Mouse (Mus musculus) hindbrain, embryonic 13.5 days (tissue): Measurements from ENCODE around the gene Ccdc3. TPM values are rescaled to one million over a fixed set of nuclear protein-coding genes. Genes with fewer than 3 reads are reported as not detected.
A peak's percentile ranks its signal among the peaks of the same experiment; 100 is the strongest.

Source experiments
- ATAC-seq: fragments of 200-750 bp; cut with Nextera tagmentation; 2 replicates; pipeline ENCODE4 v1.8.0; 2017; ENCODE audit warnings: moderate TSS enrichment; ENCODE audit not compliant: low FRiP score
- H3K27ac ChIP-seq: fragments of 300-500 bp; sonication (generic); 2 replicates; pipeline ENCODE4 v1.5.1; 2015; ENCODE audit warnings: inconsistent platforms, mild to moderate bottlenecking, moderate library complexity
- H3K27me3 ChIP-seq: fragments of 300-500 bp; sonication (generic); 2 replicates; pipeline ENCODE4 v1.6.1; 2015; ENCODE audit warnings: mild to moderate bottlenecking, inconsistent platforms
- H3K36me3 ChIP-seq: fragments of 300-500 bp; sonication (generic); 2 replicates; pipeline ENCODE4 v1.6.1; 2015; ENCODE audit warnings: mild to moderate bottlenecking, inconsistent platforms
- H3K4me1 ChIP-seq: fragments of 300-500 bp; sonication (generic); replicated peaks from 2 replicates; pipeline ENCODE4 v1.6.1; 2015; ENCODE audit warnings: inconsistent platforms
- H3K4me2 ChIP-seq: fragments of 300-500 bp; sonication (generic); 2 replicates; pipeline ENCODE4 v1.6.1; 2015; ENCODE audit warnings: inconsistent platforms, mild to moderate bottlenecking, moderate library complexity
- H3K4me3 ChIP-seq: fragments of 300-500 bp; sonication (generic); 2 replicates; pipeline ENCODE4 v1.5.1; 2015; ENCODE audit warnings: mild to moderate bottlenecking, inconsistent platforms
- H3K9ac ChIP-seq: fragments of 300-500 bp; sonication (generic); 2 replicates; pipeline ENCODE4 v1.6.1; 2015; ENCODE audit warnings: mild to moderate bottlenecking, inconsistent platforms
- H3K9me3 ChIP-seq: fragments of 300-500 bp; sonication (generic); 2 replicates; pipeline ENCODE4 v1.6.1; 2016; ENCODE audit warnings: inconsistent platforms
- WGBS: fragments of 180-500 bp; shearing (Covaris S2); methylation state at CpG from one replicate; pipeline ENCODE4 v1.1.7; 2015; 5-methylcytosine and 5-hydroxymethylcytosine counted together
- polyA plus RNA-seq: library from polyadenylated mRNA; unstranded; fragments of >200 nt; fragmentation: Nextera tagmentation; extraction: Ambion mirVana; gene quantifications from 2 replicates; pipeline ENCODE4 v1.2.1, GENCODE M21; 2015

The Ccdc3 gene
- polyA plus RNA-seq, 1 experiment from 2014 or later, result 11.3 TPM

DNA sequence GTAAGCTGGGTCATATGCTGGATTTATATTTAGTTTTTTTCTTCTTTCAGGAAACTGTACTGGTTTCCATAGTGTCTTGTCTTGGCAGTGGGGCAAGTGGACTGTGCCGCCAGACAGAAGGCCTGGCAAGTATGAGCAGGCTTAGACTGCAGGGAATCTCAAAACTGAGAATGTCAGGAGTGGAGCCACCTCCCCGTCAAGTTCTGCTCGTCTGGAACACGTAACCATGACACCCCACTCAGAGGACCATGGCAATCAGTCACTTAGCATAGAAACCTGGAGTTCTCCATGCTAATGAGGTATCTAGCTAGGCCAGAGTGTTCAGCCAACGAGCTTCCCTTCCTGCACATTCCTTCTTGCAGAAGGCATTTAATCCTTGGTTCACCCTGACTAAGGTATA lies 10.2 kb upstream of the Ccdc3 start:
- no peak for ATAC-seq
- Histone ChIP-seq H3K4me1 (peaks cover 13% of the 10 kb centered on the region; the same call in 1 of the 2 replicates), H3K9ac (no peak overlapping the region), H3K27ac (no peak overlapping the region), H3K4me3 (no peak overlapping the region), H3K27me3 (no peaks in the 10 kb centered on the region), H3K9me3 (no peaks in the 10 kb centered on the region), H3K36me3 (no peaks in the 10 kb centered on the region), H3K4me2 (no peak overlapping the region)
- WGBS, result 73% methylated on average over 5 of the region's 5 CpGs

DNA sequence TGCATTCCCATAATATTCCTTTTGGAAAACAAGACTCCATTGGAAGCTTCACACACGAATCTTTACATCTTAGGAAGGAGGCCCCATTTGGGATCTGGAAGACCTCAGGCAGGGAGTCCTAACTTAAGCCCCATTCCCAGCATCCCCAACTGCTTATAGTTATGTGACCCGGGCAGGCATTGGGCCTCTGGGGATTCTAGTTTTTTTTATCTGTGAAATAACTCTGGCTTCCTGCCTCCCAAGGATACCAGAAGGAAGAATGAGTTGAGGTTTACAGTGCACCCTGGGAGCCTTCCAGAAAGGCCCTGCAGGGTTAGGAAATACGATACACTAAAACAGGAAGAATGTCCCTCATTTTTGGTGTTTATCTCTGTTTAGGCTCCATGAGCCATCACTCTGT lies 8.5 kb upstream of the Ccdc3 start:
- H3K4me1 ChIP-seq, result peaks cover 13% of the 10 kb centered on the region; the same call in 1 of the 2 replicates
- ATAC-seq, result no peak
- H3K27ac ChIP-seq, result no peak overlapping the region
- WGBS, result 59% methylated on average over 3 of the region's 3 CpGs
- H3K9ac ChIP-seq, result no peak overlapping the region
- no peaks in the 10 kb centered on the region for H3K9me3 ChIP-seq
- no peak overlapping the region for H3K4me2 ChIP-seq
- no peak overlapping the region for H3K4me3 ChIP-seq
- H3K27me3 ChIP-seq, result no peaks in the 10 kb centered on the region
- H3K36me3 ChIP-seq, result no peaks in the 10 kb centered on the region

DNA sequence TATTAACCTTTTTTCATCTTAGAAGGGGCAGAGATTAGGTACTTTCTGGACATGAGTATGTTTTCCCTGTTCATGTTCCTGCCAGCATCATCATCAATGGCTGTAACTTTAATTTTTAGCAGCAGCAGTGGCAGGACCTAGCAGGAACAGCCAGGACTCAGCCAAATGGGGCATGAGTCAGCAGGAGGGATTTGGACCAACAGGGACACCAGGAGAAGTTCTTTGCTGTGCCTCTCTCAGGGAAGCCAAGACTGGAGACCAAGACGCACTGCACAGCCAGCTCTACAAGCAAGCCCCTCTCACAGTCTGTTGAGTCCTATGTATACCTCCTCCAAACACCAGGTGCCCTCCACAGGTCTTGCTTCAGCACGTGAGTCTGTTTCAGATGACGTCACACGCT lies 5.5 kb upstream of the Ccdc3 start:
- Histone ChIP-seq H3K4me1 (0 out of 2 replicates have a peak, but pooled peaks cover 7% of the 10 kb centered on the region), H3K4me2 (no peak overlapping the region), H3K9me3 (no peaks in the 10 kb centered on the region), H3K27ac (no peak overlapping the region), H3K36me3 (no peaks in the 10 kb centered on the region), H3K4me3 (no peak overlapping the region), H3K27me3 (peaks cover 18% of the 10 kb centered on the region), H3K9ac (no peak overlapping the region)
- ATAC-seq, result no peak
- WGBS, result 92% methylated on average over 4 of the region's 4 CpGs

DNA sequence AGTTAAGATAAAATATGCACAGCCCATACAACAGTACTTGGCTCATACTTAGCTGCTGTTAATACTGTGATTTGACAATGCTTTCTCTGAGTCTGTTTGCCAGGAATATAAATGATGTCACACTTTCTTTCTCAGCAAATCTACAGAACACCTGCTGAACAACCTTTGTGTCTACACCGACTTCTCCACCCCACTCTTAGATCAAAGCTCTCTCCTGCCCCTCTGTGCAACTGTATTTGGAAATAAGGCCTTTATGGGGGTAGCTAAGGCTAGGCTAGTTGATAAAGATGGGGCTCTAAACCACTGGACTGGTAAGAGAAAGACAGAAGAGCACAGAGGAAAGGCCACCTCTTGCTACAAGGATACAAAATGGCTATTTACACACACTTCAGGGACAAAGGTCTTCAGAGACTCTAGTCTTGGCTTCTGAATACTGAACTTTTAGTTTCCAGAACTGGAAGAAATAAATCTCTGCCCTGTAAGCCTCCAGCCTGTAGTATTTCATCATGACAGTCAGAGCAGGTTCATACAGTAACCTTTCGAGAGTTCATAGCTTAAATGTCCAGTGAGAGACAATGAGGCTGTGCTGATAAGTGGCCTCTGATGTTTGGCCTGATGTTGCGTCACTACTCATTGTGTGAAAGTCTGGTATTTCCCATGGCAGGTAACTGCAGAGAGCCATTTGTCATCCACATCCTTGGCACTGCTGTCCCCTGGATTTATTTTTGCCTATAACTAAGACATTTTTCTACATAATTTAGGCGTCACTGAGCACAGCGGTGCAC lies 2.4 kb upstream of the Ccdc3 start:
- Histone ChIP-seq H3K4me2 (no peak overlapping the region), H3K36me3 (no peaks in the 10 kb centered on the region), H3K4me1 (peaks cover 16% of the 10 kb centered on the region), H3K9me3 (no peaks in the 10 kb centered on the region), H3K4me3 (no peak overlapping the region), H3K9ac (no peak overlapping the region), H3K27me3 (peaks cover 46% of the 10 kb centered on the region), H3K27ac (no peak overlapping the region)
- ATAC-seq, result no peak
- 89% methylated on average over 5 of the region's 5 CpGs for WGBS

DNA sequence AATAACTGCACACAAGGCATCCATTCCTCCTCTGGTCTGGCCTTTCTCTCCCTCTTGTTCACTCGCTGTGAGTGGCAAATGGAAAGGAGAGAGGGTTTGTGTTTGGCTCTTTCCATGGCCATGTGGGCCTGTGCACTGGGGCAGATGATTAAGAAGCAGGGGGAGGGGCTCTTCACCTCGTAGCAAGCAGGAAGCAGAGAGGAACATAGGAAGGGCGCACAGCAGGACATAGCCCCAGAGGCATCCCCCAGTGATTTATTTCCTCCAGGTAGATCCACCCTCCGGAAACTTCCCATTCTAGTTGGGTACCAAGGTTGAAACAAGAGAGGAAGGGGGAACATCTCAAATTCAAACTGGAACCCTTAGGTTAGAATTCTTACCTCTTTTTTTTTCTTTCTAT lies 2.4 kb downstream of the Ccdc3 start:
- Histone ChIP-seq H3K27ac (no peak overlapping the region), H3K4me2 (no peak overlapping the region)
- WGBS, result 37% methylated on average over 4 of the region's 4 CpGs

DNA sequence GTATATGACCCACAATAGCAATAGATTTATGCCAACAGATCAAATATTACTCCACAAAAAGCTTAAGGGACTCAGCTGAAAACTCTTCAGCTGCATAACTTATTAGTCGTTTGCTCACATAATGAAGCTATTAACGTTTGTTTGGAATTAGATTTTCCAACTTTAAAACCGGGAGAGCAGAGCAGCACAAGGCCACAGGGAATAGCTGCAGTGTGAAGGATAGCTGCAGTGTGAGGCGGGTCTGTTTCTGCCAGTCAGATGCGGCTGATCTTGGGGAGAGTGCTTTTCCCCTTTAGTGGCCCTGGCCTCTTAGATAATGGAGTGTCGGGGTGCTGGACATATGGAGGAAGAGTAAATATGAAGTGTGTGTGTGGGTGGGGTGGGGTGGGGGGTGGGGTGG lies 6.9 kb downstream of the Ccdc3 start:
- Histone ChIP-seq H3K9me3 (no peaks in the 10 kb centered on the region), H3K9ac (no peak overlapping the region), H3K4me1 (0 out of 2 replicates have a peak, but pooled peaks cover 3% of the 10 kb centered on the region), H3K27me3 (peaks cover 13% of the 10 kb centered on the region), H3K36me3 (no peaks in the 10 kb centered on the region), H3K4me2 (no peak overlapping the region), H3K27ac (no peak overlapping the region), H3K4me3 (no peak overlapping the region)
- WGBS, result 65% methylated on average over 6 of the region's 6 CpGs
- no peak for ATAC-seq

More for the DNA sequence above, 2.4 kb downstream of the Ccdc3 start:
- peaks cover 54% of the 10 kb centered on the region for H3K27me3 ChIP-seq
- ATAC-seq, result no peak
- no peaks in the 10 kb centered on the region for H3K9me3 ChIP-seq
- peaks cover 16% of the 10 kb centered on the region for H3K4me1 ChIP-seq
- H3K9ac ChIP-seq, result no peak overlapping the region
- H3K4me3 ChIP-seq, result no peak overlapping the region
- H3K36me3 ChIP-seq, result no peaks in the 10 kb centered on the region

DNA sequence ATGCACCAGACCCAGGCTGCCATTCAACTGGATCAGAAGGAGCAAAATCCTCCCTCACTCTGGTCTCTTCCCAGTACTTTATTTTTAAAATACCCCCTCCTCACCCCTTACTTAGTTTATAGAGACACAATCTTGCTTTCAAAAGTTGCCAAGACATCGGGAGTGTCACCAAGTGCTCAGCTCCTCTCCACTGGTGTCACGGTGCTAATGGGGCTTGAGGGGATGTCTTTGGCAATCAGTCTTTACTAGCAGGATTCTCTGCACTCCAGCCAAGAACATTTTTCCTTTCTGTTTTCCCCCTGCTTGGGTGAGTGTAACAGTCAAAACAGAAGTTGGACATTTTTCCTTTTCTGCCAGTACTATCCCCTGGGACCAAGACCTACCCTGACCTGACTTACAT lies 10.3 kb downstream of the Ccdc3 start:
- no peak for ATAC-seq
- H3K4me2 ChIP-seq, result no peak overlapping the region
- no peak overlapping the region for H3K9ac ChIP-seq
- H3K4me3 ChIP-seq, result no peak overlapping the region
- WGBS, result 93% methylated on average over 2 of the region's 2 CpGs
- H3K27ac ChIP-seq, result no peak overlapping the region
- no peaks in the 10 kb centered on the region for H3K9me3 ChIP-seq
- no peaks in the 10 kb centered on the region for H3K27me3 ChIP-seq
- H3K4me1 ChIP-seq, result no peaks in the 10 kb centered on the region
- no peaks in the 10 kb centered on the region for H3K36me3 ChIP-seq

DNA sequence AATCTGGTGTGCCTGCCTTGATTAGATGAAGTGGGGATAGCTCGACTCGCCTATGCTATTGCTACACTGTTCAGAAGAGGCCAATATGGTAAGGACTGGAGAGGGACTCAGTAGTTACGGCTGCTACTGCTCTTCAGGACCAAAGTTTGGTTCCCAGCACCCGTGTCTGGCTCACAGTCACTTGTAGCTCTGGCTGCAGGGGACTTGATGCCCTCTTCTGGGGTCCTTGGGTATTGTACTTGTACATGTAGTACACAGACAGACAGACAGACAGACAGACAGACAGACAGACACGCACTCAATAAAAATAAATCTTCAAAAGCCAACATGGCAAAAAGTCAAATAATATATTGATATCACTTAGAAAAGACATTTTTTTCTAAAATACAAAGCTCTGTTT lies 17.1 kb downstream of the Ccdc3 start:
- Histone ChIP-seq H3K4me3 (no peak overlapping the region), H3K9me3 (no peaks in the 10 kb centered on the region), H3K9ac (no peak overlapping the region), H3K27me3 (no peaks in the 10 kb centered on the region), H3K27ac (no peak overlapping the region), H3K36me3 (no peaks in the 10 kb centered on the region), H3K4me2 (no peak overlapping the region), H3K4me1 (peaks cover 4% of the 10 kb centered on the region; the same call in 1 of the 2 replicates)
- ATAC-seq, result no peak
- 96% methylated on average over 5 of the region's 5 CpGs for WGBS

DNA sequence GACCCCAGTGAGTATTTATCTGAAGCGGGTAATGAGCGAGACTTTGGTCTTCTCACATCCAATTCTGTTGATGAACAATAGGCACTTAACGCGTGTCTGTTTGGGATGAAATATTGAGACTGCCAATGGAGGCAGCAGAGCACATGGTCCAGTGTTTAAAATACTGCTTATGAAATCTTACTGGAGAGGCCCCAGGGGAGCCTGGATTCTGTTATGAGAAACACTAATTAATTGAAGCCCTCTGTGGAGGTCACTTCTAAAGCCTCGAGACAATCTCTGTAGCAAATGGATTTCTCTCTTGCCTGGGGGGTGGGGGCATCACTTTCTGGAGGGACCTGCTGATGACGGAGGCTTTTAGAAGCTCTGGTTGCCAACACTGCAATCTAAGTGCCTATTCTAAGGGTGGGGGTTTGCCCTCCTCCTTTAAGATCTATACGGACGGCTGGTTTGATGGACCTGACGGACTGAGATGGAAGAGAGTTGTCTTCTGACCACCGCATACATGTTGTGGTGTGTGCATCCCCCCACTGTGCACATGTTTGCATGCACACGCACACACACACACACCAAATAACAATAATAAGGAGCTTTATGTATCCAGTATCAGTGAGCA lies 22.8 kb downstream of the Ccdc3 start:
- H3K4me2 ChIP-seq, result no peak overlapping the region
- H3K27ac ChIP-seq, result no peak overlapping the region
- 63% methylated on average over 11 of the region's 11 CpGs for WGBS
- H3K9me3 ChIP-seq, result no peaks in the 10 kb centered on the region
- no peak overlapping the region for H3K4me3 ChIP-seq
- no peaks in the 10 kb centered on the region for H3K27me3 ChIP-seq
- H3K9ac ChIP-seq, result no peak overlapping the region
- ATAC-seq, result peak; percentile 53; the same call in 1 of the 2 replicates
- H3K4me1 ChIP-seq, result peaks cover 9% of the 10 kb centered on the region; the same call in 1 of the 2 replicates
- no peaks in the 10 kb centered on the region for H3K36me3 ChIP-seq

DNA sequence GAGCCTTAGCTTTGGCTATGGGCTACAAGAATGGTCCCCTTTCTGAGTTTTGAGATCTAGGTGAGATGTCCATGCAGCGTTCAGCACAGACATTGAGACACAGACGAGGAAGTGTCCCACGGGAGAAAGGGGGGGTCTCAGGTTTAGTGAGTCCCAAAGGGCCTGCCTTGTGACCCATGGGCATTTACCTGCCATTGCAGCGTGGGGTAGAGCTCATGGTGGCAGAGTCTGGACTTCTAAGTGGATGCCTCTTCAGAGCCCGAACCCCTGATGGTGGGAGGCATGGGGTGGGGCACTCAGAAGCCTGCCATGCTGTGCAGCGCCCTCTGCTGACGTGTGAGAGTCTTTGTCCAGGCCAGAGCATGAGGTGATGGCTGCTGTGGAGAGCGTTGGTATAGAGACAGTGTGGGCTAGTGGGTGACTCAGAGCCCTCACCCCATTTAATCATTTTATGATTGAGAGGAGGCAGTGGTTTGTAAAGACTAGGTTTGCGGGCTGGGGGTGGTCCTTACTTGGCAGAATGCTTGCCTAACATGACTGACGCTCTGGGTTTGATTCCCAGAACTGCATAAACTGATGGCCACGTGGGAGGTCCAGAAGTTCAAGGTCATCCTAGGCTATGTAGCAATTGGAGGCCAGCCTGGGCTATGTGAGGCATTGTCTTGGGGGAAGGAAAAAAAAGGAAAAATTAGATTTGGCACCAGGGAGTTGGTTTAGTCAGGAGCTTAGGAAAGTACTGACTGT lies 23.6 kb downstream of the Ccdc3 start:
- Histone ChIP-seq H3K9ac (no peak overlapping the region), H3K4me2 (no peak overlapping the region), H3K27me3 (no peaks in the 10 kb centered on the region), H3K9me3 (no peaks in the 10 kb centered on the region), H3K4me3 (no peak overlapping the region), H3K4me1 (peaks cover 9% of the 10 kb centered on the region; the same call in 1 of the 2 replicates), H3K36me3 (no peaks in the 10 kb centered on the region), H3K27ac (no peak overlapping the region)
- WGBS, result 73% methylated on average over 11 of the region's 11 CpGs
- peak; percentile 60 for ATAC-seq

DNA sequence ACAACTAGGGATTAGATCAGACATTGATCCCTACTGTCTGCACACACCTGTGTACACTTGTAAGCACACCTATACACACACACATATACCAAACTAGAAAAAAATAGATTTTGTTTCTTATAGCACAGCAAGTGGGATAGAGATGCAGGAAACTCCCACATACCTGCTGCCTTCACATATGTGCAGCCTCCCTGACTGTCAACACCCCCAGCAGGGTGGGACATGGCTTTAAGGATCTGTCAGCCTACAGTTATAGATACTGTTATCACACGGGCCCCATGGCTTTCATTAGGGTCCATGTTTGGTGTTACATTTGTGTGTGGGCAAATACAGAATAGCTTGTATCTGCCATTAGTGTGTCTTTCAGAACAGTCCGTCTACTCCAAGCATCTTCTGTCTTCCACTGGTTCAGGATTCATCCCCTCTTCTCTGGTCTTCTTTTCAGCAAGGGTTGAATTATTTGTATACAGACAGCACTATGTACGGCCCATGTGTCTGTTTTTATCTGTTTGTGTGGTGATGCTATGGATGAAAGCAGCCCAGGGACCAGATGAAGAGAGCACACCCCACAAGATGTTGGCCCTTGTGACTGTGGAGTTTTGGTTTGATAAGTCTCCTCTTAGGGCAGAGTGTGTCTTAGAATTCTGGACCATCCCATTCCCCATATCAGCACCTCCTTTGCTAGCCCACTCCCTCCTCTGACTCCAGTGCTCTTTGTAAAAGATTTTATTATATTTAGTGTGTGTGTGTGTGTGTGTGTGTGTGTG lies 24.5 kb downstream of the Ccdc3 start:
- no peak overlapping the region for H3K9ac ChIP-seq
- peaks cover 9% of the 10 kb centered on the region; the same call in 1 of the 2 replicates for H3K4me1 ChIP-seq
- no peak overlapping the region for H3K4me2 ChIP-seq
- no peak overlapping the region for H3K27ac ChIP-seq
- H3K36me3 ChIP-seq, result no peaks in the 10 kb centered on the region
- WGBS, result 83% methylated on average over 3 of the region's 3 CpGs
- no peaks in the 10 kb centered on the region for H3K9me3 ChIP-seq
- ATAC-seq, result no peak
- no peak overlapping the region for H3K4me3 ChIP-seq
- H3K27me3 ChIP-seq, result no peaks in the 10 kb centered on the region

DNA sequence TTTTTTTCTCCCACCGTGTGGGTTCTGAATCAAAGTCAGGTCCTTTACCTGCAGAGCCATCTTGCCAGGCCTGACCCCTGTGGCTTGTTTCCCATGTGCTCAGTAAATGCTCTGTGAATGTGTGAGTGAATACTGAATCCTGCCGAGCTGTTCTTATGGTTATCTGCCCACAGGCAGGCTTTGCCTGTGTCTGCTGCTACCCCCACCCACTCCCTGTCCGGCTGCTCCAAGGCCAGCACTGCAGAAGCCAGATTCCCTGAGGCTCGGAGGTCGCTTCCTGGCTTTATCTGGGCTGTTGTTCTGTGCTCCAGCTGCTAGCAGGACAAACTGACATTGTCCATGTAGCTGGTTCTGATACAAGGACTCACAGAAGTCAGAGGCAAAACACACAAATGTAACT lies 25.2 kb downstream of the Ccdc3 start:
- no peak overlapping the region for H3K9ac ChIP-seq
- WGBS, result 36% methylated on average over 5 of the region's 5 CpGs
- peaks cover 5% of the 10 kb centered on the region; the same call in 1 of the 2 replicates for H3K4me1 ChIP-seq
- H3K9me3 ChIP-seq, result no peaks in the 10 kb centered on the region
- ATAC-seq, result no peak
- no peaks in the 10 kb centered on the region for H3K27me3 ChIP-seq
- H3K4me2 ChIP-seq, result no peak overlapping the region
- no peak overlapping the region for H3K4me3 ChIP-seq
- no peak overlapping the region for H3K27ac ChIP-seq
- H3K36me3 ChIP-seq, result no peaks in the 10 kb centered on the region
